Mouse (Mus musculus) testis, postnatal 10 days (tissue): ENCODE measurements around the gene Vav2.

Experiments
- DNase-seq: peaks from one replicate; pipeline ENCODE4 v3.0.0; 2021; ENCODE audit warnings: low spot score

Gene Vav2

GRCm38 (mm10) chr2:27262984-27263383 is 163.8 kb downstream of the Vav2 start:
- no peak for DNase-seq

- DNase-seq = no peak
These were observed 175.4 kb downstream of the Vav2 start for GRCm38 (mm10) chr2:27251434-27251833.

- no peak for DNase-seq
These were observed 178.6 kb downstream of the Vav2 start, which contains the start of gene Sardh for GRCm38 (mm10) chr2:27248211-27248610. TSS of gene Sardh (minus strand) at chr2:27248337.

- no peak for DNase-seq
These were observed 179.4 kb downstream of the Vav2 start for GRCm38 (mm10) chr2:27247487-27247863.

GRCm38 (mm10) chr2:27246712-27247486 is 179.9 kb downstream of the Vav2 start:
- peak; percentile 93 for DNase-seq

- no peak for DNase-seq
These were observed 180.9 kb downstream of the Vav2 start for GRCm38 (mm10) chr2:27245947-27246346.

GRCm38 (mm10) chr2:27237342-27237741 is 189.5 kb downstream of the Vav2 start:
- DNase-seq = peak; percentile 82

GRCm38 (mm10) chr2:27235729-27236128 is 191.1 kb downstream of the Vav2 start:
- DNase-seq = peak; percentile 90

- no peak for DNase-seq
These were observed 194.5 kb downstream of the Vav2 start for GRCm38 (mm10) chr2:27232376-27232775.

GRCm38 (mm10) chr2:27229481-27230105 is 197.2 kb downstream of the Vav2 start:
- DNase-seq = no peak

GRCm38 (mm10) chr2:27228809-27229480 is 197.9 kb downstream of the Vav2 start:
- no peak for DNase-seq

- no peak for DNase-seq
These were observed 200.3 kb downstream of the Vav2 start for GRCm38 (mm10) chr2:27226572-27226971.

- DNase-seq = no peak
These were observed 203.8 kb downstream of the Vav2 start for GRCm38 (mm10) chr2:27223012-27223421.

GRCm38 (mm10) chr2:27218569-27218968 is 208.3 kb downstream of the Vav2 start:
- DNase-seq = no peak

GRCm38 (mm10) chr2:27218121-27218544 is 208.7 kb downstream of the Vav2 start:
- DNase-seq = no peak

- no peak for DNase-seq
These were observed 211.3 kb downstream of the Vav2 start for GRCm38 (mm10) chr2:27215537-27215936.
